Mouse (Mus musculus): ENCODE results near the gene Rnase1. TPM values are rescaled to one million over a fixed set of nuclear protein-coding genes. Genes with fewer than 3 reads are reported as not detected.

Rnase1 gene
- 0.25 and 0.31 TPM in 2 replicates for polyA plus RNA-seq (2012; rRNA removed)

DNA sequence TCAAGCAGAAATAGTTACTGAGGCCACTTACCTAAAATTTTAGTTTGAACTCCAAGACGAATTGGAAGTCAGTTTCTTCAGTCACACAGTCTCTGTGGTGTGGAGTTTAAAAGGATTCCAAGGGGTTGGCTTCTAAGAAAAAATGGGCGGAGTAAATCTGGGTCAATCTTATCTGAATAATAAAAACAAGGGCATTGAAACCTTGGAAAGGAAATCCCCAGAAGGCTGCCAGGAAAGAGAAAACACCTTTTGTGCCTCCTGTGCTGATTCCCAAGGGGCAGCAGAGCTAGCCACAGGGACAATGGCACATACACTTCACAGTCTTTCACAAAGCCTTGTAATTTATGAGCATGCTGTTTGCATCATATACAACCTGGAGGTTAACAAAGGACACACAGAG lies at the start of gene Rnase1:
Rnase1 (minus strand) TSS at position 101 of the 400 bp plus-strand sequence.

GRCm38 (mm10) chr14:51161976-51162375 lies 15.4 kb upstream of the Rnase1 start, which contains the start of gene Rnase2b:
TSS of gene Rnase2b (plus strand) at chr14:51162260.

GRCm38 (mm10) chr14:51113916-51114560 lies 32.5 kb downstream of the Rnase1 start, which contains the start of gene Eddm3b:
TSS of gene Eddm3b (plus strand) at chr14:51114426.

Other genes with a start within 250 kb of the Rnase1 start
- gene Klhl33, start 249.3 kb downstream of the Rnase1 start, polyA plus RNA-seq (2012; rRNA removed), result 0.79 and 1.2 TPM in 2 replicates
- gene Osgep, start 221.9 kb downstream of the Rnase1 start, polyA plus RNA-seq (2012; rRNA removed), result 122 and 139 TPM in 2 replicates
- gene Apex1, start 221.8 kb downstream of the Rnase1 start, polyA plus RNA-seq (2012; rRNA removed), result 167 and 214 TPM in 2 replicates
- 129 and 137 TPM in 2 replicates for gene Pip4p1, start 215.9 kb downstream of the Rnase1 start, polyA plus RNA-seq (2012; rRNA removed)
- gene Pnp, start 215.7 kb downstream of the Rnase1 start, polyA plus RNA-seq (2012; rRNA removed), result 22.1 and 24.5 TPM in 2 replicates
- gene Gm49342, start 202.3 kb downstream of the Rnase1 start, polyA plus RNA-seq (2012; rRNA removed), result 28.5 and 35.7 TPM in 2 replicates
- gene Pnp2, start 190.8 kb downstream of the Rnase1 start, polyA plus RNA-seq (2012; rRNA removed), result 0.23 and 0.28 TPM in 2 replicates
- 0.04 TPM in 1 of 2 replicates, not detected in the other for gene Rnase10, start 139.0 kb downstream of the Rnase1 start, polyA plus RNA-seq (2012; rRNA removed)
- gene Rnase9, start 104.9 kb downstream of the Rnase1 start, polyA plus RNA-seq (2012; rRNA removed), result not detected in 2 replicates
- not detected in 2 replicates for gene Rnase11, start 96.6 kb downstream of the Rnase1 start, polyA plus RNA-seq (2012; rRNA removed)
- gene Rnase12, start 89.1 kb downstream of the Rnase1 start, polyA plus RNA-seq (2012; rRNA removed), result not detected in 2 replicates
- not detected in 2 replicates for gene Olfr750, start 72.3 kb downstream of the Rnase1 start, polyA plus RNA-seq (2012; rRNA removed)
- 14.3 and 24.3 TPM in 2 replicates for gene Rnase4, start 55.7 kb downstream of the Rnase1 start, polyA plus RNA-seq (2012; rRNA removed)
- gene Ang, start 55.6 kb downstream of the Rnase1 start, polyA plus RNA-seq (2012; rRNA removed), result 4.3 and 6.9 TPM in 2 replicates
- not detected in 2 replicates for gene Eddm3b, start 32.4 kb downstream of the Rnase1 start, polyA plus RNA-seq (2012; rRNA removed)
- 0.35 and 0.66 TPM in 2 replicates for gene Rnase6, start 22.9 kb downstream of the Rnase1 start, polyA plus RNA-seq (2012; rRNA removed)
- not detected in 2 replicates for gene Rnase2b, start 15.5 kb upstream of the Rnase1 start, polyA plus RNA-seq (2012; rRNA removed)
- not detected in 2 replicates for gene Ang2, start 52.4 kb upstream of the Rnase1 start, polyA plus RNA-seq (2012; rRNA removed)
- gene Ear14, start 56.6 kb upstream of the Rnase1 start, polyA plus RNA-seq (2012; rRNA removed), result not detected in 2 replicates
- not detected in 2 replicates for gene Rnase2a, start 109.3 kb upstream of the Rnase1 start, polyA plus RNA-seq (2012; rRNA removed)
- not detected in 2 replicates for gene Gm7247, start 215.0 kb upstream of the Rnase1 start, polyA plus RNA-seq (2012; rRNA removed)